Mouse (Mus musculus) T-helper 17 cell (primary cell): ENCODE measurements around the gene Atg4c.

ENCODE experiments used
- in situ Hi-C, 2 experiments: fragments of 300-600 bp; cut with MboI, MseI; formaldehyde crosslinking; loops; 1 replicate in 1 of 2; 2 replicates in 1 of 2; pipeline ENCODE4 v1.15.1; 2025; ENCODE audit warnings: high pct_unique_total_duplicates in 2 of 2

The Atg4c gene

GRCm38 (mm10) chr4:99184678-99185077 is 9.1 kb upstream of the Atg4c start:
- in situ Hi-C loops: loop anchor here (5.0 to 25.0 kb wide), 3 partner anchors 247 to 462 kb away; partner anchors contain the start of gene Usp1 (in 1 of the 2)

- in situ Hi-C loops: loop anchor here (5.0 to 25.0 kb wide), 3 partner anchors 248 to 463 kb away; partner anchors contain the start of gene Usp1 (in 1 of the 2)
These were observed 8.4 kb upstream of the Atg4c start for GRCm38 (mm10) chr4:99185305-99185704.

GRCm38 (mm10) chr4:99186412-99187125 is 7.2 kb upstream of the Atg4c start:
- in situ Hi-C loops: loop anchor here (5.0 to 25.0 kb wide), 3 partner anchors 249 to 464 kb away; partner anchors contain the start of gene Usp1 (in 1 of the 2)

- in situ Hi-C loops: loop anchor here in 1 of 2 experiments (5.0 to 25.0 kb wide), 2 partner anchors 255 to 645 kb away; no protein-coding TSS in a partner anchor
These were observed 1.1 kb upstream of the Atg4c start for GRCm38 (mm10) chr4:99192640-99193039.

- in situ Hi-C loops: loop anchor here in 1 of 2 experiments (5.0 to 25.0 kb wide), 2 partner anchors 256 to 644 kb away; no protein-coding TSS in a partner anchor
These were observed 520 bp upstream of the Atg4c start for GRCm38 (mm10) chr4:99193214-99193613.

- in situ Hi-C loops: loop anchor here in 1 of 2 experiments (5.0 to 25.0 kb wide), 2 partner anchors 258 to 642 kb away; no protein-coding TSS in a partner anchor
These were observed 1.1 kb downstream of the Atg4c start for GRCm38 (mm10) chr4:99194826-99195225.

- in situ Hi-C loops: loop anchor here in 1 of 2 experiments (25.0 kb wide), 1 partner anchor 261 kb away; no protein-coding TSS in a partner anchor
These were observed 5.0 kb downstream of the Atg4c start for GRCm38 (mm10) chr4:99198721-99199120.

GRCm38 (mm10) chr4:99199757-99200251 is 6.1 kb downstream of the Atg4c start:
- in situ Hi-C loops: loop anchor here in 1 of 2 experiments (25.0 kb wide), 1 partner anchor 263 kb away; no protein-coding TSS in a partner anchor

GRCm38 (mm10) chr4:99200383-99201136 is 6.8 kb downstream of the Atg4c start:
- in situ Hi-C loops: no loop called here

GRCm38 (mm10) chr4:99205773-99206172 is 12.0 kb downstream of the Atg4c start:
- in situ Hi-C loops: no loop called here

- in situ Hi-C loops: no loop called here
These were observed 12.6 kb downstream of the Atg4c start for GRCm38 (mm10) chr4:99206356-99206755.

GRCm38 (mm10) chr4:99210087-99210486 is 16.4 kb downstream of the Atg4c start:
- in situ Hi-C loops: no loop called here

- in situ Hi-C loops: no loop called here
These were observed 17.9 kb downstream of the Atg4c start for GRCm38 (mm10) chr4:99211606-99212005.

- in situ Hi-C loops: no loop called here
These were observed 19.4 kb downstream of the Atg4c start for GRCm38 (mm10) chr4:99213123-99213522.

- in situ Hi-C loops: no loop called here
These were observed 28.5 kb downstream of the Atg4c start for GRCm38 (mm10) chr4:99222221-99222620.

GRCm38 (mm10) chr4:99224790-99225189 is 31.1 kb downstream of the Atg4c start:
- in situ Hi-C loops: no loop called here

- in situ Hi-C loops: no loop called here
These were observed 33.5 kb downstream of the Atg4c start for GRCm38 (mm10) chr4:99227226-99227625.

- in situ Hi-C loops: no loop called here
These were observed 35.6 kb downstream of the Atg4c start for GRCm38 (mm10) chr4:99229371-99229770.

GRCm38 (mm10) chr4:99235203-99235856 is 41.6 kb downstream of the Atg4c start:
- in situ Hi-C loops: no loop called here

- in situ Hi-C loops: no loop called here
These were observed 44.6 kb downstream of the Atg4c start for GRCm38 (mm10) chr4:99238305-99238704.

- in situ Hi-C loops: no loop called here
These were observed 47.9 kb downstream of the Atg4c start for GRCm38 (mm10) chr4:99241674-99242073.
